Mouse (Mus musculus): ENCODE measurements at regions not wholly inside any gene's neighbourhood (a gene's known extent, or its start where the extent isn't known, plus 50 kb on each side); places are given as distances from the start of the nearest gene placed in this dataset.

GRCm38 (mm10) chr8:86365726-86366125 lies 214.8 kb downstream of the Abcc12 start:
- peak; percentile 49; the same call in 1 of the 2 replicates for ATAC-seq (ENCODE audit: insufficient number of reproducible peaks, low FRiP score, low TSS enrichment)

- ATAC-seq (ENCODE audit: insufficient number of reproducible peaks, low FRiP score, low TSS enrichment): no peak
Observed at GRCm38 (mm10) chr8:86364898-86365297, 215.6 kb downstream of the Abcc12 start.

GRCm38 (mm10) chr8:86360283-86360682 lies 220.2 kb downstream of the Abcc12 start:
- ATAC-seq (ENCODE audit: insufficient number of reproducible peaks, low FRiP score, low TSS enrichment): no peak

- ATAC-seq (ENCODE audit: insufficient number of reproducible peaks, low FRiP score, low TSS enrichment): no peak
Observed at GRCm38 (mm10) chr8:86359518-86359917, 221.0 kb downstream of the Abcc12 start.

GRCm38 (mm10) chr8:86353816-86354215 lies 226.7 kb downstream of the Abcc12 start:
- ATAC-seq (ENCODE audit: insufficient number of reproducible peaks, low FRiP score, low TSS enrichment): no peak

GRCm38 (mm10) chr8:86351545-86352190 lies 228.8 kb downstream of the Abcc12 start:
- no peak for ATAC-seq (ENCODE audit: insufficient number of reproducible peaks, low FRiP score, low TSS enrichment)

GRCm38 (mm10) chr8:86350128-86350527 lies 230.4 kb downstream of the Abcc12 start:
- ATAC-seq (ENCODE audit: insufficient number of reproducible peaks, low FRiP score, low TSS enrichment): no peak

GRCm38 (mm10) chr8:86342016-86342684 lies 238.3 kb downstream of the Abcc12 start:
- no peak for ATAC-seq (ENCODE audit: insufficient number of reproducible peaks, low FRiP score, low TSS enrichment)

GRCm38 (mm10) chr8:86338574-86339264 lies 241.8 kb downstream of the Abcc12 start:
- ATAC-seq (ENCODE audit: insufficient number of reproducible peaks, low FRiP score, low TSS enrichment): no peak

GRCm38 (mm10) chr8:86331383-86331782 lies 249.1 kb downstream of the Abcc12 start:
- ATAC-seq (ENCODE audit: insufficient number of reproducible peaks, low FRiP score, low TSS enrichment): no peak

GRCm38 (mm10) chr8:86328626-86329025 lies 251.9 kb downstream of the Abcc12 start:
- peak; percentile 74; the same call in 1 of the 2 replicates for ATAC-seq (ENCODE audit: insufficient number of reproducible peaks, low FRiP score, low TSS enrichment)

GRCm38 (mm10) chr8:86327982-86328381 lies 252.5 kb downstream of the Abcc12 start:
- no peak for ATAC-seq (ENCODE audit: insufficient number of reproducible peaks, low FRiP score, low TSS enrichment)

GRCm38 (mm10) chr8:86325040-86325439 lies 255.4 kb downstream of the Abcc12 start:
- peak; percentile 64 for ATAC-seq (ENCODE audit: insufficient number of reproducible peaks, low FRiP score, low TSS enrichment)

GRCm38 (mm10) chr8:86324542-86324941 lies 255.9 kb downstream of the Abcc12 start:
- no peak for ATAC-seq (ENCODE audit: insufficient number of reproducible peaks, low FRiP score, low TSS enrichment)

GRCm38 (mm10) chr8:86323823-86324222 lies 256.7 kb downstream of the Abcc12 start:
- no peak for ATAC-seq (ENCODE audit: insufficient number of reproducible peaks, low FRiP score, low TSS enrichment)

- ATAC-seq (ENCODE audit: insufficient number of reproducible peaks, low FRiP score, low TSS enrichment): no peak
Observed at GRCm38 (mm10) chr8:86322494-86322893, 258.0 kb downstream of the Abcc12 start.

GRCm38 (mm10) chr8:86320938-86321337 lies 259.5 kb downstream of the Abcc12 start:
- no peak for ATAC-seq (ENCODE audit: insufficient number of reproducible peaks, low FRiP score, low TSS enrichment)

- no peak for ATAC-seq (ENCODE audit: insufficient number of reproducible peaks, low FRiP score, low TSS enrichment)
Observed at GRCm38 (mm10) chr8:86318531-86318930, 262.0 kb downstream of the Abcc12 start.

- peak; percentile 40; the same call in 1 of the 2 replicates for ATAC-seq (ENCODE audit: insufficient number of reproducible peaks, low FRiP score, low TSS enrichment)
Observed at GRCm38 (mm10) chr8:86316236-86316635, 264.2 kb downstream of the Abcc12 start.

GRCm38 (mm10) chr8:86309460-86309859 lies 271.0 kb downstream of the Abcc12 start:
- ATAC-seq (ENCODE audit: insufficient number of reproducible peaks, low FRiP score, low TSS enrichment): no peak

GRCm38 (mm10) chr8:86307339-86307738 lies 273.1 kb downstream of the Abcc12 start:
- ATAC-seq (ENCODE audit: insufficient number of reproducible peaks, low FRiP score, low TSS enrichment): no peak

Measured in cerebellum, adult (tissue).